Mouse (Mus musculus) myocyte (in vitro differentiated cells): Measurements from ENCODE around the gene Nid2.

Experiments used
- MYOD1 ChIP-seq, 3 experiments: IDR thresholded peaks; one replicate each; pipeline ENCODE4 v1.6.1; 2011; ENCODE audit warnings: control low read depth in 2 of 3, low read depth in 2 of 3, mild to moderate bottlenecking in 2 of 3, moderate library complexity in 1 of 3; ENCODE audit not compliant: insufficient read length in 2 of 3, control insufficient read depth in 1 of 3
- POLR2A ChIP-seq: IDR thresholded peaks from one replicate; pipeline ENCODE4 v1.6.1; 2011; ENCODE audit warnings: low read depth, mild to moderate bottlenecking, control low read depth, moderate library complexity; ENCODE audit not compliant: insufficient read length
- USF1 ChIP-seq: IDR thresholded peaks from one replicate; pipeline ENCODE4 v1.6.1; 2011; ENCODE audit warnings: low read depth, mild to moderate bottlenecking, control low read depth, moderate library complexity

DNA sequence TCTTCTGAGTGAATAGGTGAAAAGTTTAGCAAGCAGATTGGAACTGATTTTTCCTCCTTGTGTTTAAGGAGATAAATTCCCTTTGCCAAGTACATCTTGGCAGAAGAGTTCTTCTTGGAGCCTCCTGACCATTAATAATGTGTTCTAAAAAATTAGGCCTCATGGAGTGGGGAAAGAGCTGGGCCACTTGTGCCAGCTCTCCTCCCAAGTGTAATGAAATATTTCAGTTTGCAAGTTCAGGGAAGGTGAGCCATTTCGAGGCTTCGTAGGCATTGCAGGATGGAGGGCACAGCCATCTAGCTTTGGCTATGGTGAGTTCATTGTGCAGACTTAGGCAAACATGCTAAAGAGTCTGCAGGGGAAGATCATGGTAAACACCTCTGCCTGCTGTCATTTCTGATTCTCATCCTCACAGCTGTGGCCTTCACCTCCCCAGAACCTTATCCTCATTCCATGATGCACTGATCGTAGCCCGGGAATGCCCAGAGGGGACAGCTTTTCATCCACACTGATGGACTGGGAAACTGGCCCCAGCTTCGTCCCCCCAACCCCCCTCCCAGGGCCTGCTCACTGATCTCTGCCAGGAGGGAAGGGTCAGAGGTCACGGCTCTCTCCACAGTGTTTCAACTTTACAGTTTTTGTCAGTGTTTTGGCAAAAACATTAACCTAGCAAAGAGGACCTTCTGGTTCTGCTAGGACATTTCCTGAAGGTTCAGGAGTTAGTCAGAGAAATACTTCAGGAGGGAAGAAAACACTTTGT lies 18.6 kb downstream of the Nid2 start:
- no peak for TF ChIP-seq POLR2A
- no peak for TF ChIP-seq MYOD1 (IDR thresholded peaks at IDR 0.05; ENCODE audit: control insufficient read depth in 1 of 3, insufficient read length in 2 of 3, low read depth in 2 of 3)
- no peak for TF ChIP-seq USF1
